Mouse (Mus musculus) heart, postnatal 0 days (tissue): ENCODE measurements at regions not wholly inside any gene's neighbourhood (a gene's known extent, or its start where the extent isn't known, plus 50 kb on each side); places are given as distances from the start of the nearest gene placed in this dataset.

Experiments
- CTCF ChIP-seq: IDR thresholded peaks from 2 replicates; pipeline ENCODE4 v1.5.1; 2016; ENCODE audit warnings: antibody characterized with exemption, control low read depth, low read depth
- EP300 ChIP-seq: IDR thresholded peaks from 2 replicates; pipeline ENCODE4 v1.6.1; 2016; ENCODE audit warnings: antibody characterized with exemption, low read depth

GRCm38 (mm10) chr15:62258611-62259010 lies 1335.8 kb upstream of the A1bg start:
- no peak for TF ChIP-seq CTCF
- no peak for TF ChIP-seq EP300
